Mouse (Mus musculus) lung, embryonic 16.5 days (tissue): Measurements from ENCODE around the gene Uqcc3. TPM values are rescaled to one million over a fixed set of nuclear protein-coding genes. Genes with fewer than 3 reads are reported as not detected.
"Not testable (repeated sequence)": the region's sequence is repeated elsewhere in the genome, so short reads cannot be mapped to it uniquely, and the experiment has no call there.

ENCODE experiments used
- ATAC-seq: fragments of 200-750 bp; cut with Nextera tagmentation; 2 replicates; pipeline ENCODE4 v1.8.0; 2017; ENCODE audit warnings: low read depth, mild to moderate bottlenecking, moderate library complexity
- H3K27ac ChIP-seq: fragments of 300-500 bp; sonication (generic); 2 replicates; pipeline ENCODE4 v1.5.1; 2014; ENCODE audit warnings: mild to moderate bottlenecking, control low read depth, low read length
- H3K27me3 ChIP-seq: fragments of 300-500 bp; sonication (generic); 2 replicates; pipeline ENCODE4 v1.6.1; 2014; ENCODE audit warnings: low read depth, low read length, mixed read lengths; ENCODE audit not compliant: control insufficient read depth, insufficient read depth
- H3K36me3 ChIP-seq: fragments of 300-500 bp; sonication (generic); 2 replicates; pipeline ENCODE4 v1.6.1; 2014; ENCODE audit warnings: low read length; ENCODE audit not compliant: control insufficient read depth, insufficient read depth
- H3K4me1 ChIP-seq: fragments of 300-500 bp; sonication (generic); replicated peaks from 2 replicates; pipeline ENCODE4 v1.6.1; 2014; ENCODE audit warnings: low read length, mixed read lengths; ENCODE audit not compliant: control insufficient read depth, insufficient read depth
- H3K4me2 ChIP-seq: fragments of 300-500 bp; sonication (generic); 2 replicates; pipeline ENCODE4 v1.6.1; 2014; ENCODE audit warnings: low read depth, low read length, control low read depth
- H3K4me3 ChIP-seq: fragments of 300-500 bp; sonication (generic); 2 replicates; pipeline ENCODE4 v1.5.1; 2014; ENCODE audit warnings: mild to moderate bottlenecking, low read length, control low read depth
- H3K9ac ChIP-seq: fragments of 300-500 bp; sonication (generic); 2 replicates; pipeline ENCODE4 v1.6.1; 2014; ENCODE audit warnings: low read length, control low read depth
- H3K9me3 ChIP-seq: fragments of 300-500 bp; sonication (generic); 2 replicates; pipeline ENCODE4 v1.6.1; 2016; ENCODE audit warnings: low read length; ENCODE audit not compliant: control insufficient read depth
- WGBS: fragments of 180-500 bp; shearing (Covaris S2); extraction: QIAGEN DNeasy Blood & Tissue Kit; methylation state at CpG from one replicate; pipeline ENCODE4 v1.1.7; 2014; 5-methylcytosine and 5-hydroxymethylcytosine counted together
- polyA plus RNA-seq: library from polyadenylated mRNA; unstranded; fragments of >200 nt; fragmentation: Nextera tagmentation; extraction: Ambion mirVana; gene quantifications from 2 replicates; pipeline ENCODE4 v1.2.1, GENCODE M21; 2015

Uqcc3 gene
- polyA plus RNA-seq, 1 experiment from 2014 or later = 63.5 TPM

GRCm38 (mm10) chr19:8841012-8841411 lies 39.7 kb downstream of the Uqcc3 start:
- Histone ChIP-seq H3K4me2 (peak overlapping the region; percentile 84), H3K27ac (no peak overlapping the region), H3K4me1 (peaks cover 18% of the 10 kb centered on the region), H3K9ac (peak overlapping the region; percentile 70), H3K4me3 (peak overlapping the region; percentile 66), H3K9me3 (no peaks in the 10 kb centered on the region), H3K36me3 (no peaks in the 10 kb centered on the region; the same call in 1 of the 2 replicates), H3K27me3 (no peaks in the 10 kb centered on the region)
- no peak for ATAC-seq
- 89% methylated on average over 7 of the region's 7 CpGs for WGBS

- WGBS = 26% methylated on average over 29 of the region's 29 CpGs
Observed at GRCm38 (mm10) chr19:8839908-8840791, 40.6 kb downstream of the Uqcc3 start.

GRCm38 (mm10) chr19:8839103-8839907 lies 41.4 kb downstream of the Uqcc3 start, which contains the start of gene Gng3:
Gng3 (minus strand) TSS chr19:8839194.
- H3K4me1 ChIP-seq = peaks cover 18% of the 10 kb centered on the region
- WGBS = 71% methylated on average over 11 of the region's 11 CpGs
- peak within 1 kb of the TSS; percentile 64 for H3K4me3 ChIP-seq
- peaks cover 6% of the 10 kb centered on the region for H3K36me3 ChIP-seq
- no peaks in the 10 kb centered on the region for H3K27me3 ChIP-seq
- peak within 1 kb of the TSS; percentile 98 for H3K27ac ChIP-seq
- peak within 1 kb of the TSS; percentile 89 for H3K9ac ChIP-seq
- H3K4me2 ChIP-seq = peak within 1 kb of the TSS; percentile 95
- ATAC-seq = no peak
- H3K9me3 ChIP-seq = no peaks in the 10 kb centered on the region

More at GRCm38 (mm10) chr19:8839908-8840791, 40.6 kb downstream of the Uqcc3 start:
- H3K36me3 ChIP-seq = no peaks in the 10 kb centered on the region; the same call in 1 of the 2 replicates
- peak overlapping the region; percentile 66 for H3K4me3 ChIP-seq
- peaks cover 18% of the 10 kb centered on the region for H3K4me1 ChIP-seq
- no peaks in the 10 kb centered on the region for H3K9me3 ChIP-seq
- H3K27me3 ChIP-seq = no peaks in the 10 kb centered on the region
- H3K9ac ChIP-seq = peak overlapping the region; percentile 70
- peak overlapping the region; percentile 84 for H3K4me2 ChIP-seq
- ATAC-seq = peak; percentile 73
- H3K27ac ChIP-seq = no peak overlapping the region

GRCm38 (mm10) chr19:8838041-8838730 lies 42.5 kb downstream of the Uqcc3 start:
- Histone ChIP-seq H3K9ac (peak overlapping the region; percentile 89), H3K27ac (peak overlapping the region; percentile 98), H3K4me1 (peaks cover 18% of the 10 kb centered on the region), H3K4me2 (peak overlapping the region; percentile 95), H3K27me3 (no peaks in the 10 kb centered on the region), H3K36me3 (peaks cover 12% of the 10 kb centered on the region), H3K9me3 (no peaks in the 10 kb centered on the region), H3K4me3 (peak overlapping the region; percentile 64)
- 15% methylated on average over 15 of the region's 15 CpGs for WGBS
- no peak for ATAC-seq

GRCm38 (mm10) chr19:8837251-8837791 lies 43.4 kb downstream of the Uqcc3 start, which contains the start of gene Bscl2:
Bscl2 (plus strand) TSS chr19:8837467.
- Histone ChIP-seq H3K36me3 (peaks cover 20% of the 10 kb centered on the region), H3K4me2 (peak within 1 kb of the TSS; percentile 95), H3K4me1 (peaks cover 18% of the 10 kb centered on the region), H3K4me3 (peak within 1 kb of the TSS; percentile 64), H3K27me3 (no peaks in the 10 kb centered on the region), H3K27ac (peak within 1 kb of the TSS; percentile 98), H3K9ac (peak within 1 kb of the TSS; percentile 89), H3K9me3 (no peaks in the 10 kb centered on the region)
- peak; percentile 85 for ATAC-seq
- WGBS = 1% methylated on average over 38 of the region's 38 CpGs

- not testable (repeated sequence) for ATAC-seq, H3K27ac ChIP-seq, H3K9me3 ChIP-seq, H3K27me3 ChIP-seq, H3K9ac ChIP-seq, H3K4me2 ChIP-seq, H3K4me3 ChIP-seq
- H3K36me3 ChIP-seq = peaks cover 30% of the 10 kb centered on the region
- WGBS = 97% methylated on average over 10 of the region's 10 CpGs
- H3K4me1 ChIP-seq = peaks cover 18% of the 10 kb centered on the region
Observed at GRCm38 (mm10) chr19:8836327-8836726, 44.4 kb downstream of the Uqcc3 start.

- no peak overlapping the region for H3K4me2 ChIP-seq
- peaks cover 62% of the 10 kb centered on the region for H3K36me3 ChIP-seq
- H3K9ac ChIP-seq = no peak overlapping the region
- no peaks in the 10 kb centered on the region for H3K4me1 ChIP-seq
- WGBS = 84% methylated on average over 4 of the region's 4 CpGs
- no peak overlapping the region for H3K27ac ChIP-seq
- no peaks in the 10 kb centered on the region for H3K9me3 ChIP-seq
- no peak overlapping the region for H3K4me3 ChIP-seq
- no peak for ATAC-seq
- no peaks in the 10 kb centered on the region for H3K27me3 ChIP-seq
Observed at GRCm38 (mm10) chr19:8832971-8833370, 47.8 kb downstream of the Uqcc3 start.

GRCm38 (mm10) chr19:8831262-8831661 lies 49.5 kb downstream of the Uqcc3 start:
- Histone ChIP-seq H3K4me2 (no peak overlapping the region), H3K4me1 (no peaks in the 10 kb centered on the region), H3K9me3 (no peaks in the 10 kb centered on the region), H3K9ac (no peak overlapping the region), H3K27ac (no peak overlapping the region), H3K4me3 (no peak overlapping the region), H3K27me3 (no peaks in the 10 kb centered on the region), H3K36me3 (peaks cover 77% of the 10 kb centered on the region)
- no peak for ATAC-seq
- 80% methylated on average over 11 of the region's 11 CpGs for WGBS
